Mouse (Mus musculus) hindbrain, postnatal 0 days (tissue): ENCODE data around the gene Usp44. TPM values are rescaled to one million over a fixed set of nuclear protein-coding genes. Genes with fewer than 3 reads are reported as not detected.
"Not testable (repeated sequence)": the region's sequence is repeated elsewhere in the genome, so short reads cannot be mapped to it uniquely, and the experiment has no call there.

ENCODE experiments used
- ATAC-seq: fragments of 200-750 bp; cut with Nextera tagmentation; 2 replicates; pipeline ENCODE4 v1.8.0; 2017; ENCODE audit warnings: mild to moderate bottlenecking, moderate TSS enrichment, moderate library complexity
- DNase-seq: peaks from one replicate; pipeline ENCODE4 v3.0.0-alpha.2; 2015; ENCODE audit warnings: low spot score
- H3K27ac ChIP-seq: fragments of 300-500 bp; sonication (generic); 2 replicates; pipeline ENCODE4 v1.5.1; 2014; ENCODE audit warnings: mild to moderate bottlenecking
- H3K27me3 ChIP-seq: fragments of 300-500 bp; sonication (generic); 2 replicates; pipeline ENCODE4 v1.6.1; 2014; ENCODE audit warnings: low read length, mixed read lengths; ENCODE audit not compliant: insufficient read depth
- H3K36me3 ChIP-seq: fragments of 300-500 bp; sonication (generic); 2 replicates; pipeline ENCODE4 v1.6.1; 2014; ENCODE audit warnings: low read length, mixed read lengths; ENCODE audit not compliant: insufficient read depth
- H3K4me1 ChIP-seq: fragments of 300-500 bp; sonication (generic); 2 replicates; pipeline ENCODE4 v1.6.1; 2014; ENCODE audit warnings: antibody characterized with exemption, low read length, mixed read lengths; ENCODE audit not compliant: insufficient read depth
- H3K4me2 ChIP-seq: fragments of 300-500 bp; sonication (generic); 2 replicates; pipeline ENCODE4 v1.6.1; 2014; ENCODE audit warnings: low read depth, mild to moderate bottlenecking, low read length, moderate library complexity, mixed read lengths
- H3K4me3 ChIP-seq: fragments of 300-500 bp; sonication (generic); 2 replicates; pipeline ENCODE4 v1.5.1; 2014; ENCODE audit warnings: low read length
- H3K9ac ChIP-seq: fragments of 300-500 bp; sonication (generic); replicated peaks from 2 replicates; pipeline ENCODE4 v1.6.1; 2014; ENCODE audit warnings: mild to moderate bottlenecking, low read length, moderate library complexity, mixed read lengths
- H3K9me3 ChIP-seq: fragments of 300-500 bp; sonication (generic); 2 replicates; pipeline ENCODE4 v1.6.1; 2016; ENCODE audit warnings: low read length, mixed read lengths
- CTCF ChIP-seq: IDR thresholded peaks from 2 replicates; pipeline ENCODE4 v1.5.1; 2016; ENCODE audit warnings: antibody characterized with exemption, control low read depth, low read depth
- WGBS: fragments of 180-500 bp; shearing (Covaris S2); extraction: QIAGEN DNeasy Blood & Tissue Kit; methylation state at CpG from one replicate; pipeline ENCODE4 v1.1.7; 2014; 5-methylcytosine and 5-hydroxymethylcytosine counted together
- polyA plus RNA-seq: library from polyadenylated mRNA; unstranded; fragments of >200 nt; fragmentation: Nextera tagmentation; extraction: Ambion mirVana; gene quantifications from 2 replicates; pipeline ENCODE4 v1.2.1, GENCODE M21; 2015
- total RNA-seq: library from RNA; depleted of rRNA; stranded (reverse); fragments of >200 nt; gene quantifications from 2 replicates; pipeline ENCODE4 v1.2.3, GENCODE M21; 2014; rRNA removed

The Usp44 gene
- total RNA-seq (0.22 and 0.26 TPM in 2 replicates), polyA plus RNA-seq (0.39 and 0.43 TPM in 2 replicates)

DNA sequence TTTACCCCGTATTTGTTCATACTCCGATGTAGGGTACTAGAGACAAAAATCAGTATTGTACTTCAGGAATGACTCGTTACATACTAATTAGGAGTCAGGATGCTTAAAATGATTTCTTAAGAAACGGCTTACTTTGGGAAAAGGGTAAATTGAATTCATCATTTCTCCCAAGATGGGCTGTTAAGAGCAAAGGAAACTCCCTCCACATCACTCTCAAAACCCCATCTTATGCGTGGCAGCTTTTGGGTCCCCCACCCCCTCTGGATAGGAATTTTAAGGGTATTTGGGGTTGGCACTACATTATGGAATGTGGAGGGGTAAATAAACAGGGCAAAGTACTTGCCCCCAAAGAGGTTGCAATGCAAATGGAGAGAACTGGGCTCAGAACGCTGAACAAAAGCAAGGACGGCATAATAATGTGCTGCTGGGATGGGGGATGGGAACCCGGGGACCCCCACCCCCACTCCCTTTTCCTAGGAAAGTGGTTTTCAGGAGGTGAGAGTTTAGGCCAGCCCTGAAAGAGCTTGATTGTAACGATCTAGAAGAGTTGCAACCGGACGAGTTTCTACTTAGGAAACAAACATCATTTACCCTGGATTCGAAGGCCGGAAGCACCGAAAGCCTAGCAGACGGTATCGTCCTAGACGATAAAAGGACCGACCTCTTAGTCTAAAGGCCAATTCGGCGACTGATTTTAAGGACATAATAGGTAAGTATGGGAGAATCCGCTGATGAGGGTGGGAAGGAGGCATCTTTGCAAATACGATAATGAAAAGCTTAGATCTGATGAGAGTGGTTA is at the start of gene Usp44:
Gene Usp44, plus strand, starts transcription at position 625 of the 799 bp plus-strand sequence.
- H3K4me2 ChIP-seq, result 0 out of 2 replicates have a peak within 1 kb of the TSS, but pooled peaks have one; percentile 8
- ATAC-seq (no peak), DNase-seq (no peak)
- no peak within 1 kb of the TSS for H3K4me3 ChIP-seq
- no peaks in the 10 kb centered on the region for H3K9me3 ChIP-seq
- no peak within 1 kb of the TSS for H3K9ac ChIP-seq
- no peak within 1 kb of the TSS for H3K27ac ChIP-seq
- WGBS, result 20% methylated on average over 22 of the region's 22 CpGs
- peaks cover 32% of the 10 kb centered on the region for H3K27me3 ChIP-seq
- no peak for TF ChIP-seq CTCF
- H3K4me1 ChIP-seq, result no peaks in the 10 kb centered on the region
- no peaks in the 10 kb centered on the region for H3K36me3 ChIP-seq

DNA sequence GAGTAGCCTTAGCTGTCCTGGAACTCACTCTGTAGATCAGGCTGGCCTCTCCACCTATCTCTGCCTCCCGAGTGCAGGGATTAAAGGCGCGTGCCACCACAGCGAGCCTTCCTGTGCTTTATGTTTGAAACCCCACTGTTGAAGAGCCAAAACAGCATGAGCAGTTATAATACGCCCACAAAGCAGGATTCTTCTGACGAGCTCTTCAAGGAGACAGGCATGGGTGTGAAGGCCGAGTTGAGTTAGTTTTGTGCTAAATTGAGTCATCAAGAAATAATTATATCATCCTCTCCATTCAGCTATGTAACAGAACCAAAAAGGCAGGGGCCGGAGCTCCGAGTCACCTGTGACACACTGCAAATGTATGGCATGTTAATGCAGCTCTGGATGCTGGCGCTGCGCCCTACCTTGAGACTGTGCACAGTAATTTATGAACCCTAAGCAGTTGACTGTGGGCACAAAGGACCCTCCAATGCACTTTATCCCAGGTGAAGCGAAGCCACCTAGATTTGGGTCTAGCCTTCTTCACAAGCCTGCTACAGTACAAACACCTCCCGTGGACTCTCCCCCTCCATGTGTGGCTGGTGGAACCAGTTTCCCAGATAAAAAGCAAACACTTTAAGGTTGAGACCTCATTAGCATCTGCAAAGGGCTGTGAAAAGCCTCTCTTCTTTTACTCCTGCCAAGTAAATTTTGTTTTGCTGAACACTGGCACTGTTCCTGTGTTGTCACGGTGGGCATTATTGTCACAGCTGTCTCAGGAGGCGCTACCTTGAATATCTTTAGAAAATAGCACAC is 47.9 kb upstream of the Usp44 start:
- Histone ChIP-seq H3K4me2 (no peak overlapping the region), H3K9ac (no peak overlapping the region), H3K36me3 (no peaks in the 10 kb centered on the region), H3K4me1 (no peaks in the 10 kb centered on the region), H3K9me3 (no peaks in the 10 kb centered on the region), H3K4me3 (no peak overlapping the region), H3K27me3 (no peaks in the 10 kb centered on the region), H3K27ac (no peak overlapping the region)
- ATAC-seq, result no peak
- WGBS, result 53% methylated on average over 15 of the region's 15 CpGs
- no peak for TF ChIP-seq CTCF
- no peak for DNase-seq

DNA sequence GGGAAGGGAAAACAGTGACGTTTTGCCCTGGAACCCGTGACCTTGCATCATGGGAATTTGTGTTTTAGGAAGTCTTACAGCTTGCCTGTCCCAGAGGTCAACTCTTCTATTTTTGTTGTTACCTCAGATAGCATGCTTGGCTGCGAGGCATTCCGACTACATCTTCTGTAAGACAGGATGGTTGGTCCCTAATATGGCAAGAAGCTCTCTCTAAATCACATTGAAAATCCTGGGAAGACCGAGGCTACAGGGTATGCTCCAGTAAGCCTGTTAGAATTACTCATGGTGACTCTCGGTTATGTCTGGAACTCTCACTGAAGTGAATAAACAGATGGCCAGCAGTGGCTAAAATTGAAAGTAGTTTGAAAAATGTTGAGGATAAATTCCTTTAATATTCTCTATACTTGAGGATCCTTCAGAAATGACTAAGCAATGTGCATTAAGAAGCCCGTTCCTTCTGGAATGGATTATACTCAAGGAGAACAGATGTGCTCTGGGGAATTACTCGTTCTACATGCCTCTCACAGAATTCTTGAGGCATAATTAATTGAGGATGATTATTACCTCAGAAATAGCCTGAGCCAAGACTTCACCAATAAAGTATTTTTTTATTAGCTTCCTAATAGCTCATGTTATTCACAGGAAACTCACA is 31.5 kb upstream of the Usp44 start:
- Histone ChIP-seq H3K27me3 (no peaks in the 10 kb centered on the region), H3K9ac (no peak overlapping the region), H3K4me3 (no peak overlapping the region), H3K9me3 (no peaks in the 10 kb centered on the region), H3K4me2 (no peak overlapping the region), H3K4me1 (no peaks in the 10 kb centered on the region), H3K27ac (no peak overlapping the region), H3K36me3 (no peaks in the 10 kb centered on the region)
- DNase-seq, result no peak
- WGBS, result 73% methylated on average over 8 of the region's 8 CpGs
- TF ChIP-seq CTCF, result no peak
- no peak for ATAC-seq

DNA sequence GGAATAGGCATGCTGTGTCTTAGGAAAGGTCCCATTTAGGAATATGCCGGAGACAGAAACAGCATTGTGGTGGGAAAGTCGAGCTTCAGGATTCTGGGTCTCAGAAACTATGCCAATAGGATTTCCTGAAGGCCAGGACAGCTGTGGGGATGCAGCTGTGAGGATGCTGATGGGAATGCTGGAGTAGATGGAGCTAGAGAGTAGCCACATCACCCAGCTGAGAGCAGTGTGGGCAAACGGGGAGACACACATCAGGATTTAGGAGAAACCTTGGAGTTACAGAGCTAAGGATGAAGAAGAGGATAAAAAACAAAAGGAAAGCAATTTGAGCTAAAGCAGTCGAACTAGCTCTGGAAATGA is 31.0 kb upstream of the Usp44 start:
- DNase-seq (no peak), ATAC-seq (no peak)
- TF ChIP-seq CTCF, result no peak
- no peaks in the 10 kb centered on the region for H3K9me3 ChIP-seq
- H3K4me1 ChIP-seq, result no peaks in the 10 kb centered on the region
- no peak overlapping the region for H3K4me2 ChIP-seq
- H3K4me3 ChIP-seq, result no peak overlapping the region
- no peaks in the 10 kb centered on the region for H3K27me3 ChIP-seq
- no peak overlapping the region for H3K27ac ChIP-seq
- 68% methylated on average over 4 of the region's 4 CpGs for WGBS
- H3K9ac ChIP-seq, result no peak overlapping the region
- no peaks in the 10 kb centered on the region for H3K36me3 ChIP-seq

DNA sequence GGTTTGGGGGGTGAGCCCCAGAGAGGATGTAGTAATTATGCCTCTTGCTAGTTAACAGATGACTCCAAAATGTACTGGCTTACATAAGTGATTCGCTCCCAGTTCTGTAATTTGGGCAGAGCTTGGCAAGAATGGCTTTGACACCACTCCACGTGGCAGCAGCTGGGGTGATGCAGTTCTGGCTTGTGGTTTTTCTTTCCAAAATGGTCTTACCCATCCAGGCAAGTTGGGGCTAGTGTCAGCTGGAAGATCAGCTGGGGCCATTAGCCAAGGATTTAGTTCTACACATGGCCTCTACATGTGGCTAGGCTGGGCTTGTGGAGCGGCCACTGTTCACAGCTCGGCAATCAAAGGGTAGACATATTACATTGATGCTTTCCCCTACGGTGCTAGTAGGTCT is 30.5 kb upstream of the Usp44 start:
- Histone ChIP-seq H3K4me3 (no peak overlapping the region), H3K36me3 (no peaks in the 10 kb centered on the region), H3K27ac (no peak overlapping the region), H3K9ac (no peak overlapping the region), H3K9me3 (no peaks in the 10 kb centered on the region), H3K27me3 (no peaks in the 10 kb centered on the region), H3K4me2 (no peak overlapping the region), H3K4me1 (no peaks in the 10 kb centered on the region)
- DNase-seq (no peak), ATAC-seq (no peak)
- WGBS, result 76% methylated on average over 5 of the region's 5 CpGs
- no peak for TF ChIP-seq CTCF

DNA sequence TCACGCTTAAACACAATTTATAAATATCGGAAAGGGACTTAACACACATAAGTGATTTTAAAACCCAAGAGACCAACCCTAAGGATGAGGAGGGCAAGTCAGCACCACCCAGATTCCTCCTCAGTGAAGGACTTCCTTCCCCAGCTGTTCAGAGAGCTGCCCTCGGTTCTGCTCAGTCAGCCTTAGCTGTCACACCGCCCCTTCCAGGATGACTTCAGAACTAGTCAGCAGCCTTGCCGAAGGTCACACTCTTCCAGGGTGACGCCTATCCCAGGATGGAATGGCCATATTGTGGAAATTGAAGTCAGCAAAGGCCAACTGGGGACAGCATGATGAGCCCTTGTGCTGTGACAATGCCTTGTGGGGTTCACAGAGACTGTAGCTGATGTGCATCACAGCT is 28.2 kb upstream of the Usp44 start:
- Histone ChIP-seq H3K27me3 (no peaks in the 10 kb centered on the region), H3K9me3 (no peaks in the 10 kb centered on the region), H3K4me1 (no peaks in the 10 kb centered on the region), H3K27ac (no peak overlapping the region), H3K4me3 (no peak overlapping the region), H3K9ac (no peak overlapping the region), H3K36me3 (no peaks in the 10 kb centered on the region), H3K4me2 (no peak overlapping the region)
- 79% methylated on average over 6 of the region's 6 CpGs for WGBS
- TF ChIP-seq CTCF, result no peak
- DNase-seq (no peak), ATAC-seq (no peak)

DNA sequence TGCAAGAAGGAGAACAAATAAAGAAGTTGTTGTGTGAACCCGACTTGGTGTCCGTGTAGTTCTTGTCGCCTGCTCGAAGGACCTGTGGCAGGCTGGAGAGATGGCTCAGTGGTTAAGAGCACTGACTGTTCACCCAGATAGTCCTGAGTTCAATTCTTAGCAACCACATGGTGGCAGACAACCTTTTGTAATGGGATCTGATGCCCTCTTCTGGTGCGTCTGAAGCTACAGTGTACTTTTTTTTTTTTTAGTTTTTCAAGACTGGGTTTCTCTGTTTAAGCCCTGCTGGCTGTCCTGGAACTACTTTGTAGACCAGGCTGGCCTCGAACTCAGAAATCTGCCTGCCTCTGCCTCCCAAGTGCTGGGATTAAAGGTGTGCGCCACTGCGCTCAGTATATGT is 21.9 kb upstream of the Usp44 start:
- not testable (repeated sequence) for H3K4me1 ChIP-seq, H3K9me3 ChIP-seq, H3K27me3 ChIP-seq, H3K9ac ChIP-seq, H3K27ac ChIP-seq, H3K4me2 ChIP-seq, H3K36me3 ChIP-seq, DNase-seq, H3K4me3 ChIP-seq, ATAC-seq
- WGBS, result 93% methylated on average over 8 of the region's 8 CpGs
